Mouse (Mus musculus) small intestine, adult 2 months (tissue): ENCODE data around the gene Pam.

Source experiments
- CTCF ChIP-seq: fragments of 200-500 bp; IDR thresholded peaks from 2 replicates; pipeline ENCODE4 v1.5.1; 2012; ENCODE audit warnings: low read depth, mild to moderate bottlenecking, control low read depth, inconsistent platforms, low read length, moderate library complexity, mixed read lengths; ENCODE audit not compliant: insufficient replicate concordance, insufficient read length; ENCODE audit errors: extremely low read depth
- POLR2A ChIP-seq: fragments of 200-500 bp; IDR thresholded peaks from 2 replicates; pipeline ENCODE4 v1.6.1; 2012; ENCODE audit warnings: low read depth, mild to moderate bottlenecking, control low read depth, inconsistent platforms, low read length, moderate library complexity

DNA sequence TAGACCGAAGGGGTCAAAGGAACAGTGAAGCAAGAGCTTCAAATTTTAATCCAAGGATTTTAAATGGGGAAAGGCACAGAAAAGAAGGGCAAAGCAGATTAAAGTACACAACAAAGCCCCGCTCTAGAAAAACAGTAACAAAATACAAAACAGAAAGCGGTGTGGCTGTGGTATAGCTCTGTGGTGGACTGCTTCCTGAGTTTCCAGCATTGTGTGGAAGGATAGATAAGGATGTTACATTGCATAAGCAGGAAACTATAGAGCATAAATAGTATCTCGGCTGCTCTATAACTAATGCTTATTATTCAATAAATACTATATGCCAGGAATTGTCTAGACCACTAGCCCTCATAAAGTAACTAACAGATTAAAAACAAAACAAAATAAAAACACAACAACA is 67.5 kb downstream of the Pam start:
- TF ChIP-seq CTCF (no peak), POLR2A (no peak)
